Mouse (Mus musculus) kidney, adult 2 months (tissue): ENCODE measurements around the gene Cib2. TPM values are rescaled to one million over a fixed set of nuclear protein-coding genes. Genes with fewer than 3 reads are reported as not detected.

ENCODE experiments used
- DNase-seq: peaks from one replicate; pipeline ENCODE4 v3.0.0; 2021
- H3K27ac ChIP-seq: fragments of 200-500 bp; 2 replicates; pipeline ENCODE4 v1.5.1; 2012; ENCODE audit warnings: low read depth, low read length, control low read depth, inconsistent platforms; ENCODE audit not compliant: insufficient read depth
- H3K27me3 ChIP-seq: fragments of 200-500 bp; replicated peaks from 2 replicates; pipeline ENCODE4 v1.6.1; 2012; ENCODE audit warnings: mild to moderate bottlenecking, moderate library complexity, low read length, inconsistent platforms; ENCODE audit not compliant: control insufficient read depth, insufficient read depth
- H3K36me3 ChIP-seq: fragments of 200-500 bp; 2 replicates; pipeline ENCODE4 v1.6.1; 2012; ENCODE audit warnings: mild to moderate bottlenecking, moderate library complexity, low read length, inconsistent platforms; ENCODE audit not compliant: control insufficient read depth, insufficient read depth
- H3K4me1 ChIP-seq: fragments of 200-500 bp; 2 replicates; pipeline ENCODE4 v1.6.1; 2011; ENCODE audit warnings: low read length; ENCODE audit not compliant: control insufficient read depth, insufficient read depth
- H3K4me3 ChIP-seq: fragments of 200-500 bp; 2 replicates; pipeline ENCODE4 v1.5.1; 2011; ENCODE audit warnings: mild to moderate bottlenecking, low read depth, low read length, control low read depth; ENCODE audit not compliant: insufficient read depth
- CTCF ChIP-seq: fragments of 200-500 bp; conservative IDR thresholded peaks from 2 replicates; pipeline ENCODE4 v1.5.1; 2011; ENCODE audit warnings: low read depth, mild to moderate bottlenecking, control low read depth, low read length, moderate library complexity, mixed read lengths; ENCODE audit not compliant: insufficient read depth, insufficient read length
- POLR2A ChIP-seq: fragments of 200-500 bp; IDR thresholded peaks from one replicate; pipeline ENCODE4 v1.6.1; 2011; ENCODE audit warnings: low read depth, low read length, control low read depth
- WGBS: fragments of 180-500 bp; shearing (Covaris S2); methylation state at CpG from one replicate; pipeline ENCODE4 v1.1.7; 2018; 5-methylcytosine and 5-hydroxymethylcytosine counted together
- polyA plus RNA-seq: library from polyadenylated mRNA; depleted of rRNA; stranded (reverse); fragments of >200 nt; gene quantifications from 2 replicates; pipeline ENCODE4 v1.2.3, GENCODE M21; 2012

Cib2 gene
- polyA plus RNA-seq, 1 experiment, result 10.0 TPM

- WGBS, result 46% methylated on average over 7 of the region's 7 CpGs
These were observed 23.8 kb downstream of the Cib2 start for GRCm38 (mm10) chr9:54536236-54536635.

DNA sequence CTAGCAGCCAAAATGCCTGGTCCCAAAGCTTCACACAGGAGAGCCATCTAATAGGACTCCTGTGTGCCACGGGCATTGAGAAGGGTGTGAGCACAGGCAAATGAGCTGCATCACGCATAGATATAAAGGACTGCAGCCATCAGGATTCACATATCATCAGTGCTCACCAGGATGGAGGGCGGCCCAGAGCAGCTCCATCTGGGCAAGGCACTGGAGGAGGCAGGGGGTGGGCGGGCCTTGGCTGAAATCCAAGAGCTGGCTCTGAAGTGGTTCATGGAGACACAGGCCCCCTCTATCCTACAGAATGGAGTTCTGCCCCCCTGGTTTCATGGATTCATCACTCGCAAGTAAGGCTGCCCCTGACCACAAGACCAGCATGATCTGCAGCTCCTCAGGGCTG lies 26.0 kb downstream of the Cib2 start:
- Histone ChIP-seq H3K4me1 (peaks cover 3% of the 10 kb centered on the region; the same call in 1 of the 2 replicates), H3K36me3 (no peaks in the 10 kb centered on the region), H3K27ac (no peak overlapping the region), H3K4me3 (no peak overlapping the region), H3K27me3 (no peaks in the 10 kb centered on the region)
- 75% methylated on average over 5 of the region's 5 CpGs for WGBS
- no peak for TF ChIP-seq CTCF
- no peak for TF ChIP-seq POLR2A
- DNase-seq, result no peak

More at GRCm38 (mm10) chr9:54536236-54536635, 23.8 kb downstream of the Cib2 start:
- TF ChIP-seq POLR2A (no peak), CTCF (peak; percentile 25; the same call in 1 of the 2 replicates)
- Histone ChIP-seq H3K36me3 (no peaks in the 10 kb centered on the region), H3K4me1 (peaks cover 3% of the 10 kb centered on the region; the same call in 1 of the 2 replicates), H3K27me3 (no peaks in the 10 kb centered on the region), H3K27ac (no peak overlapping the region), H3K4me3 (no peak overlapping the region)
- peak; percentile 57 for DNase-seq

GRCm38 (mm10) chr9:54532926-54533325 lies 27.1 kb downstream of the Cib2 start:
- H3K27ac ChIP-seq, result no peak overlapping the region
- no peaks in the 10 kb centered on the region for H3K27me3 ChIP-seq
- 79% methylated on average over 2 of the region's 2 CpGs for WGBS
- no peaks in the 10 kb centered on the region for H3K36me3 ChIP-seq
- no peak overlapping the region for H3K4me3 ChIP-seq
- peaks cover 3% of the 10 kb centered on the region; the same call in 1 of the 2 replicates for H3K4me1 ChIP-seq
- no peak for TF ChIP-seq CTCF
- no peak for TF ChIP-seq POLR2A
- DNase-seq, result peak; percentile 36

GRCm38 (mm10) chr9:54531421-54531820 lies 28.6 kb downstream of the Cib2 start:
- H3K27ac ChIP-seq, result no peak overlapping the region
- TF ChIP-seq CTCF, result no peak
- TF ChIP-seq POLR2A, result no peak

GRCm38 (mm10) chr9:54530836-54531235 lies 29.2 kb downstream of the Cib2 start:
- Histone ChIP-seq H3K36me3 (no peaks in the 10 kb centered on the region), H3K4me3 (no peak overlapping the region), H3K27ac (no peak overlapping the region), H3K27me3 (no peaks in the 10 kb centered on the region), H3K4me1 (no peaks in the 10 kb centered on the region)
- no peak for DNase-seq
- WGBS, result 87% methylated on average over 6 of the region's 6 CpGs
- TF ChIP-seq POLR2A (no peak), CTCF (no peak)

More at GRCm38 (mm10) chr9:54531421-54531820, 28.6 kb downstream of the Cib2 start:
- no peaks in the 10 kb centered on the region for H3K27me3 ChIP-seq
- no peak for DNase-seq
- H3K4me3 ChIP-seq, result no peak overlapping the region
- peaks cover 3% of the 10 kb centered on the region; the same call in 1 of the 2 replicates for H3K4me1 ChIP-seq
- no peaks in the 10 kb centered on the region for H3K36me3 ChIP-seq

- H3K4me1 ChIP-seq, result no peaks in the 10 kb centered on the region
- no peak for DNase-seq
- 78% methylated on average over 2 of the region's 2 CpGs for WGBS
- TF ChIP-seq POLR2A (no peak), CTCF (no peak)
- no peaks in the 10 kb centered on the region for H3K27me3 ChIP-seq
- no peaks in the 10 kb centered on the region for H3K36me3 ChIP-seq
- no peak overlapping the region for H3K27ac ChIP-seq
- H3K4me3 ChIP-seq, result no peak overlapping the region
These were observed 30.1 kb downstream of the Cib2 start for GRCm38 (mm10) chr9:54529950-54530349.

DNA sequence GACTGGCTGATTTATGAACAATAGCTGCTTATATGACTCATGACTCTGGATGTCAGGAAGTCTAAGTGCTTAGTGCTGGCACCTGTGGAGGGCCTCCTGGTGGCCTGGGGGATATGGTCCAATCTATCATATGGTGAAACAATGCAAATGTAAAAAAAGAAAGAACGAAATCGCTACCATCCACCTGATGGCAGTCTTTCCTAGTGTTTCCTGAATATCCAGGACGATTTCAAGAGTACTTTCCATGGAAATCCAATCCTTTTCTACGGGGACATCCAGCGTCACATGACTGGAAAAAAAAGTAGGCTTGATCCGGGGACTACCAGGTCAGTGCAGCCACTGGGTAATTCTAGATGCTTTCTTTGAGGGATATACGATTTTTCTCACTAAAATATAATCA lies 32.3 kb downstream of the Cib2 start:
- no peaks in the 10 kb centered on the region for H3K4me1 ChIP-seq
- H3K27ac ChIP-seq, result no peak overlapping the region
- no peaks in the 10 kb centered on the region for H3K36me3 ChIP-seq
- no peak overlapping the region for H3K4me3 ChIP-seq
- H3K27me3 ChIP-seq, result no peaks in the 10 kb centered on the region
- WGBS, result 50% methylated on average over 7 of the region's 7 CpGs
- TF ChIP-seq CTCF, result no peak
- no peak for TF ChIP-seq POLR2A
- DNase-seq, result no peak

DNA sequence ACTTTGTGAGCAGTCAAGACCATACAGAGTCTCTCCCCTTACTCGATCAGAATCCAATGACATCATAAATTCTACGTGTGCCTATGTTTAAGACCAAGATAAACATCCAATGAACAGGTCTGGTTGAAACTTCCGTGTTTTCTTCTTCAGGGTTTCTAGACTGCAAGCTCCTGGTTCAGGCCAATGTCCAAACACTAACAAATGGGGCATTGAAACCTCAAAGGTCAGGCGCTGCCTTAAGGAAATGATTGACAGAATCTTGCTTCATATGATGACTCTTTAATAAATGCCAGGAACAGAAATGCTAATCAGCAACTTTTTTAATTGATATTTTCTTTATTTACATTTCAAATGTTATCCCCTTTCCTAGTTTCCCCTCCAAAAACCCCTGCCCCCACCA lies 39.7 kb downstream of the Cib2 start:
- no peak for TF ChIP-seq POLR2A
- no peaks in the 10 kb centered on the region for H3K27me3 ChIP-seq
- WGBS, result 45% methylated on average over 4 of the region's 4 CpGs
- no peaks in the 10 kb centered on the region for H3K36me3 ChIP-seq
- H3K27ac ChIP-seq, result peak overlapping the region; percentile 89; the same call in 1 of the 2 replicates
- H3K4me1 ChIP-seq, result no peaks in the 10 kb centered on the region; the same call in 1 of the 2 replicates
- DNase-seq, result peak; percentile 88
- H3K4me3 ChIP-seq, result no peak overlapping the region
